Mouse (Mus musculus) stomach, postnatal 0 days (tissue): ENCODE measurements around the gene Lef1. TPM values are rescaled to one million over a fixed set of nuclear protein-coding genes. Genes with fewer than 3 reads are reported as not detected.
A peak's percentile ranks its signal among the peaks of the same experiment; 100 is the strongest.

Source experiments
- ATAC-seq: fragments of 200-750 bp; cut with Nextera tagmentation; 2 replicates; pipeline ENCODE4 v1.8.0; 2017; ENCODE audit not compliant: low FRiP score, low TSS enrichment
- DNase-seq: peaks from one replicate; pipeline ENCODE4 v3.0.0-alpha.2; 2016; ENCODE audit warnings: low spot score
- H3K27ac ChIP-seq: fragments of 300-500 bp; sonication (generic); replicated peaks from 2 replicates; pipeline ENCODE4 v1.5.1; 2014; ENCODE audit warnings: mild to moderate bottlenecking, control low read depth
- H3K27me3 ChIP-seq: fragments of 300-500 bp; sonication (generic); 2 replicates; pipeline ENCODE4 v1.6.1; 2014; ENCODE audit warnings: low read length; ENCODE audit not compliant: control insufficient read depth, insufficient read depth
- H3K36me3 ChIP-seq: fragments of 300-500 bp; sonication (generic); 2 replicates; pipeline ENCODE4 v1.6.1; 2014; ENCODE audit warnings: low read length, mixed read lengths; ENCODE audit not compliant: control insufficient read depth, insufficient read depth
- H3K4me1 ChIP-seq: fragments of 300-500 bp; sonication (generic); replicated peaks from 2 replicates; pipeline ENCODE4 v1.6.1; 2014; ENCODE audit warnings: antibody characterized with exemption; ENCODE audit not compliant: control insufficient read depth, insufficient read depth
- H3K4me2 ChIP-seq: fragments of 300-500 bp; sonication (generic); replicated peaks from 2 replicates; pipeline ENCODE4 v1.6.1; 2014; ENCODE audit warnings: low read depth, mild to moderate bottlenecking, control low read depth, moderate library complexity
- H3K4me3 ChIP-seq: fragments of 300-500 bp; sonication (generic); 2 replicates; pipeline ENCODE4 v1.5.1; 2014; ENCODE audit warnings: low read depth, low read length, control low read depth
- H3K9ac ChIP-seq: fragments of 300-500 bp; sonication (generic); 2 replicates; pipeline ENCODE4 v1.6.1; 2014; ENCODE audit warnings: mild to moderate bottlenecking, low read length, control low read depth, mixed read lengths
- H3K9me3 ChIP-seq: fragments of 300-500 bp; sonication (generic); 2 replicates; pipeline ENCODE4 v1.6.1; 2016; ENCODE audit warnings: low read length; ENCODE audit not compliant: control insufficient read depth
- CTCF ChIP-seq: IDR thresholded peaks from 2 replicates; pipeline ENCODE4 v1.5.1; 2016; ENCODE audit warnings: antibody characterized with exemption, low read depth, mild to moderate bottlenecking, moderate library complexity
- EP300 ChIP-seq: optimal IDR thresholded peaks from 2 replicates; pipeline ENCODE3; 2016; ENCODE audit warnings: antibody characterized with exemption
- WGBS: fragments of 180-500 bp; shearing (Covaris S2); extraction: QIAGEN DNeasy Blood & Tissue Kit; methylation state at CpG from one replicate; pipeline ENCODE4 v1.1.7; 2014; 5-methylcytosine and 5-hydroxymethylcytosine counted together
- polyA plus RNA-seq: library from polyadenylated mRNA; unstranded; fragments of >200 nt; fragmentation: Nextera tagmentation; extraction: Ambion mirVana; gene quantifications from 2 replicates; pipeline ENCODE4 v1.2.1, GENCODE M21; 2015

Lef1 gene
- polyA plus RNA-seq, 1 experiment from 2014 or later = 0.50 TPM

- Histone ChIP-seq H3K4me1 (no peaks in the 10 kb centered on the region; the same call in 1 of the 2 replicates), H3K27ac (no peak overlapping the region), H3K36me3 (no peaks in the 10 kb centered on the region), H3K27me3 (no peaks in the 10 kb centered on the region), H3K9me3 (no peaks in the 10 kb centered on the region), H3K4me3 (no peak overlapping the region), H3K9ac (no peak overlapping the region), H3K4me2 (no peak overlapping the region)
- DNase-seq (no peak), ATAC-seq (peak; percentile 29; the same call in 1 of the 2 replicates)
- WGBS = 37% methylated on average over 14 of the region's 14 CpGs
- no peak for TF ChIP-seq EP300
- no peak for TF ChIP-seq CTCF
Measured at GRCm38 (mm10) chr3:131139345-131140090, 29.2 kb downstream of the Lef1 start.

- no peaks in the 10 kb centered on the region for H3K36me3 ChIP-seq
- no peak overlapping the region for H3K9ac ChIP-seq
- no peak overlapping the region for H3K4me2 ChIP-seq
- WGBS = 90% methylated on average over 7 of the region's 7 CpGs
- H3K27ac ChIP-seq = no peak overlapping the region
- no peak for ATAC-seq
- no peak overlapping the region for H3K4me3 ChIP-seq
- H3K4me1 ChIP-seq = no peaks in the 10 kb centered on the region; the same call in 1 of the 2 replicates
- TF ChIP-seq CTCF (no peak), EP300 (no peak)
- H3K27me3 ChIP-seq = no peaks in the 10 kb centered on the region
- DNase-seq = no peak
- H3K9me3 ChIP-seq = no peaks in the 10 kb centered on the region
Measured at GRCm38 (mm10) chr3:131140091-131140462, 29.8 kb downstream of the Lef1 start.

GRCm38 (mm10) chr3:131141546-131141945 lies 31.3 kb downstream of the Lef1 start:
- no peaks in the 10 kb centered on the region for H3K9me3 ChIP-seq
- no peak overlapping the region for H3K4me3 ChIP-seq
- H3K27me3 ChIP-seq = no peaks in the 10 kb centered on the region
- DNase-seq = no peak
- no peak overlapping the region for H3K9ac ChIP-seq
- H3K4me1 ChIP-seq = no peaks in the 10 kb centered on the region; the same call in 1 of the 2 replicates
- no peaks in the 10 kb centered on the region for H3K36me3 ChIP-seq
- TF ChIP-seq CTCF (no peak), EP300 (no peak)
- H3K4me2 ChIP-seq = no peak overlapping the region
- no peak for ATAC-seq
- H3K27ac ChIP-seq = no peak overlapping the region
- WGBS = 32% methylated on average over 4 of the region's 4 CpGs

DNA sequence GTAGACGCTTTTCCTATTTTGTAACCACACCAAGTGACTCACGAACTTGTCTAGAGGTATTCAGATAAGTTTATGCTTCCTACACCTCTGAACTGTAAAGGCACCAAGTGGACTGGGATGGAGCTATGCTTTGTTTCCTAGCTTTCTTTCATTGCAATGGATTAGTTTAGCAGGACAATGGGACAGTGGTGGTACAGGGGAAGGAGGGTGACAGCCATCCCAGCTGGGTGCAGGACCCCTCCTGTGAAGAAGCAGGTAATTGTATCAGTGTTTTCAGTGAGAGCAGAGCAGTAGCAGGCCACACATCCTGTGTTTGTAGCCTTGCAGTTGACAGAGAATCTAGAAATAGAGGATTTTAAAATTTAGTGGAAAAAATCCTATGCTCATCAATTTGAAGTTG lies 34.0 kb downstream of the Lef1 start:
- H3K9me3 ChIP-seq = no peaks in the 10 kb centered on the region
- no peaks in the 10 kb centered on the region for H3K27me3 ChIP-seq
- ATAC-seq (no peak), DNase-seq (no peak)
- no peak overlapping the region for H3K27ac ChIP-seq
- 71% methylated on average over 2 of the region's 2 CpGs for WGBS
- no peaks in the 10 kb centered on the region for H3K36me3 ChIP-seq
- TF ChIP-seq EP300 (no peak), CTCF (no peak)
- no peaks in the 10 kb centered on the region; the same call in 1 of the 2 replicates for H3K4me1 ChIP-seq
- no peak overlapping the region for H3K4me2 ChIP-seq
- no peak overlapping the region for H3K4me3 ChIP-seq
- no peak overlapping the region for H3K9ac ChIP-seq

DNA sequence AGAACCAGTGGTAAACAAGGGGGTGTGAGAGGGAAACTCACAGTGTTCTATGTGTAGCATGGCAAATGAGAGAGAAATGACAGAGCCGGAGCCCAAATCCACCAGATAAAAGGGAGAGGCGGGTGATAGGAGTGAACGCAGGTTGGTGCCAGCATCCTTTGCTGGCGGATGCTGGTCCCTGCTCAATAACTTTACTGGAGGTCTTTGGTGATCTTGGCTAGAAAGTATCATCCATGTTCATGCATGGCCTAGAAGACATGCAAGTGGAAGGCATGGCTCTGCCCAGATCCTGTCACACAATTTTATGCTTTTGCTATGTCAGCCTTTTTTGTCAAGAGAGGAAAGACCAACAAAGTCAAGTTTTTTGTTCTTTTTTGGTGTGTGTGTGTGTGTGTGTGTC lies 42.6 kb downstream of the Lef1 start:
- WGBS = 97% methylated on average over 4 of the region's 4 CpGs
- ATAC-seq = no peak
- no peak overlapping the region for H3K4me3 ChIP-seq

GRCm38 (mm10) chr3:131153896-131154295 lies 43.6 kb downstream of the Lef1 start:
- no peak overlapping the region for H3K4me3 ChIP-seq
- no peak for ATAC-seq

More for the DNA sequence above, 42.6 kb downstream of the Lef1 start:
- Histone ChIP-seq H3K4me1 (no peaks in the 10 kb centered on the region), H3K27ac (no peak overlapping the region), H3K36me3 (no peaks in the 10 kb centered on the region), H3K27me3 (no peaks in the 10 kb centered on the region), H3K9ac (no peak overlapping the region), H3K9me3 (no peaks in the 10 kb centered on the region), H3K4me2 (no peak overlapping the region)
- TF ChIP-seq EP300 (no peak), CTCF (no peak)
- no peak for DNase-seq

More at GRCm38 (mm10) chr3:131153896-131154295, 43.6 kb downstream of the Lef1 start:
- no peaks in the 10 kb centered on the region for H3K9me3 ChIP-seq
- H3K9ac ChIP-seq = no peak overlapping the region
- H3K4me2 ChIP-seq = no peak overlapping the region
- no peaks in the 10 kb centered on the region for H3K36me3 ChIP-seq
- WGBS = 76% methylated on average over 4 of the region's 4 CpGs
- no peaks in the 10 kb centered on the region for H3K27me3 ChIP-seq
- TF ChIP-seq CTCF (no peak), EP300 (no peak)
- H3K4me1 ChIP-seq = no peaks in the 10 kb centered on the region
- no peak for DNase-seq
- no peak overlapping the region for H3K27ac ChIP-seq
